Mouse (Mus musculus) embryonic facial prominence, embryonic 12.5 days (tissue): ENCODE data around the gene Mob2. TPM values are rescaled to one million over a fixed set of nuclear protein-coding genes. Genes with fewer than 3 reads are reported as not detected.

Experiments used
- ATAC-seq: fragments of 200-750 bp; cut with Nextera tagmentation; 2 replicates; pipeline ENCODE4 v1.8.0; 2017; ENCODE audit not compliant: insufficient number of reproducible peaks, insufficient read depth, low FRiP score, low TSS enrichment
- H3K27ac ChIP-seq: fragments of 300-500 bp; sonication (generic); 2 replicates; pipeline ENCODE4 v1.5.1; 2016; ENCODE audit warnings: mild to moderate bottlenecking
- H3K27me3 ChIP-seq: fragments of 300-500 bp; sonication (generic); 2 replicates; pipeline ENCODE4 v1.6.1; 2016; ENCODE audit warnings: mild to moderate bottlenecking, moderate library complexity
- H3K36me3 ChIP-seq: fragments of 300-500 bp; sonication (generic); 2 replicates; pipeline ENCODE4 v1.6.1; 2016; ENCODE audit warnings: mild to moderate bottlenecking
- H3K4me1 ChIP-seq: fragments of 300-500 bp; sonication (generic); 2 replicates; pipeline ENCODE4 v1.6.1; 2016
- H3K4me2 ChIP-seq: fragments of 300-500 bp; sonication (generic); replicated peaks from 2 replicates; pipeline ENCODE4 v1.6.1; 2016; ENCODE audit warnings: mild to moderate bottlenecking, moderate library complexity
- H3K4me3 ChIP-seq: fragments of 300-500 bp; sonication (generic); 2 replicates; pipeline ENCODE4 v1.5.1; 2016; ENCODE audit warnings: mild to moderate bottlenecking
- H3K9ac ChIP-seq: fragments of 300-500 bp; sonication (generic); 2 replicates; pipeline ENCODE4 v1.6.1; 2016; ENCODE audit warnings: mild to moderate bottlenecking, moderate library complexity
- H3K9me3 ChIP-seq: fragments of 300-500 bp; sonication (generic); 2 replicates; pipeline ENCODE4 v1.6.1; 2016; ENCODE audit warnings: mild to moderate bottlenecking, moderate library complexity
- WGBS: fragments of 180-500 bp; shearing (Covaris S2); methylation state at CpG from one replicate; pipeline ENCODE4 v1.1.7; 2016; 5-methylcytosine and 5-hydroxymethylcytosine counted together
- polyA plus RNA-seq: library from polyadenylated mRNA; unstranded; fragments of >200 nt; fragmentation: Nextera tagmentation; extraction: Ambion mirVana; gene quantifications from 2 replicates; pipeline ENCODE4 v1.2.1, GENCODE M21; 2016

Gene Mob2
- polyA plus RNA-seq, 1 experiment from 2014 or later = 56.8 TPM

DNA sequence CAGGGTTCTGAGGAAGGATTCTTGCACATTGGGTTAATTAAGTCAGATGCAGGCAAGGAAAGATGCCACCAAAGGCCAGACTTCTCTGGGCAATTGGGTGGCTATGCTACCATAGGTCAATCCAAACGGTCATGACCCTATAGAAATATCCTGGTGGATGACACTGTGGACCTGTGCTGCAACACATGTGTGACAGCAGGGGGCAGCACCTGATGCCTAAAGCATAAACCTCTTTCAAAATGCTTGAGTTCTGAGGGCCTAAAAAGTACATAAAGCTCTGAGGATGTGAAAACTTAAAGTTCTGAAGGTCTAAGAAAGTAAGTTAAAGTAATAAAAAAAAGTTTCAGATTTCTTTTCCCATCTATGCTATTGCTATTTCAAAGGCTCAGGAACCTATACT lies 44.3 kb downstream of the Mob2 start:
- no peak for ATAC-seq

DNA sequence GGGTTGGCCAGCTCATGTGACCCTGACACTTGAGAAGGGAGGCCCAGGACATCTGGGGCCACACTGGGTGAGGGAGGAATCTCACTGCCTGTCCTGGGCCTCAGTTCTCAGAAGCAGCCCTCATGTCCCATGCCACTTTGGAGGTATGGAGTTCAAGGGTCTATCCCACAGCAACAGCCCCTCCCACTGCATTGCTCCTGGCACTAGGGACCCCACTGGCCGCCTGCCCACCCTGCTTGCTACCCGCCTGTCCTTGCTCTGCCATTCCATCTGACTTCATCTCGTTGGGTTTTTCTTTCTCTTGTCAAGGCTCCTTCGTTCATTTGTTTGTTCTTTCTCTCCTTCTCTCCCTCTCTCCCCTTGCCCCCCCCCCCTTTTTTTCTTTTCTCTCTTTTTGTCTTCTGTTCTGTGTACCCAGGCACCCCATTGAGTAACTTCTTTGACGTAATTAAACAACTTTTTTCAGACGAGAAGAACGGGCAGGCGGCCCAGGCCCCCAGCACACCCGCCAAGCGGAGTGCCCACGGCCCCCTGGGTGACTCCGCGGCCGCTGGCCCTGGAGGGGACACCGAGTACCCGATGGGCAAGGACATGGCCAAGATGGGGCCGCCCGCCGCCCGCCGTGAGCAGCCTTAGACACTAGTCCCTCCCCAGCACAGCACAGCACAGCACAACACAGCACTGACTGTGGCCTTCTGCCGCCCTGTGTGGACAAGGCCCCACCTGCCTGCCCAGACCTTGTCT lies 59.1 kb downstream of the Mob2 start:
- H3K27me3 ChIP-seq = no peaks in the 10 kb centered on the region

More for the DNA sequence above, 44.3 kb downstream of the Mob2 start:
- Histone ChIP-seq H3K4me3 (no peak overlapping the region), H3K27me3 (no peaks in the 10 kb centered on the region), H3K9me3 (no peaks in the 10 kb centered on the region), H3K9ac (no peak overlapping the region), H3K4me2 (no peak overlapping the region), H3K4me1 (no peaks in the 10 kb centered on the region), H3K36me3 (peaks cover 14% of the 10 kb centered on the region; the same call in 1 of the 2 replicates), H3K27ac (no peak overlapping the region)
- 58% methylated on average over 1 of the region's 1 CpGs for WGBS

DNA sequence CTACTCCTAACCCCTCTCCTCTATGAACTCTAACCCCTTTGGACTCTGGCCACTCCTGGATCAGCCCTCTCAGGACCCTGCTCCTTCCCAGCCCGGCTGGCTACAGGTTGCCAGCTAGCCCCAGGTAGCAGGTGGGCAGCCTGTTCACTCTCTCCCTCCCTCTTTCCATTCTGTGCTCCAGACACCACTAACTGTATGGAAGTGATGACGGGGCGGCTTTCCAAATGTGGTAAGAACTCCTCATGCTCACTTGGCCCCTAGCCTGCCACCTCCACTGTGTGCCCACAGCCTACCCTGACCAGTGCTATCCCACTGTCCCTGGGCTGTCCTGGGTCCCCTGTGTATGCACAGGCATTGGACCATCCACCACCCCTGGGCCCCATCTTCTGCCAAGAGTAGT lies 60.2 kb downstream of the Mob2 start:
- Histone ChIP-seq H3K9me3 (no peaks in the 10 kb centered on the region), H3K27ac (no peak overlapping the region), H3K4me3 (no peak overlapping the region), H3K27me3 (no peaks in the 10 kb centered on the region), H3K4me2 (no peak overlapping the region), H3K9ac (no peak overlapping the region), H3K4me1 (no peaks in the 10 kb centered on the region), H3K36me3 (peaks cover 16% of the 10 kb centered on the region; the same call in 1 of the 2 replicates)
- WGBS = 87% methylated on average over 3 of the region's 3 CpGs
- no peak for ATAC-seq

More for the DNA sequence above, 59.1 kb downstream of the Mob2 start:
- Histone ChIP-seq H3K9me3 (no peaks in the 10 kb centered on the region), H3K36me3 (peaks cover 16% of the 10 kb centered on the region; the same call in 1 of the 2 replicates), H3K4me1 (no peaks in the 10 kb centered on the region), H3K9ac (no peak overlapping the region), H3K27ac (no peak overlapping the region), H3K4me2 (no peak overlapping the region), H3K4me3 (no peak overlapping the region)
- WGBS = 85% methylated on average over 22 of the region's 22 CpGs
- no peak for ATAC-seq

DNA sequence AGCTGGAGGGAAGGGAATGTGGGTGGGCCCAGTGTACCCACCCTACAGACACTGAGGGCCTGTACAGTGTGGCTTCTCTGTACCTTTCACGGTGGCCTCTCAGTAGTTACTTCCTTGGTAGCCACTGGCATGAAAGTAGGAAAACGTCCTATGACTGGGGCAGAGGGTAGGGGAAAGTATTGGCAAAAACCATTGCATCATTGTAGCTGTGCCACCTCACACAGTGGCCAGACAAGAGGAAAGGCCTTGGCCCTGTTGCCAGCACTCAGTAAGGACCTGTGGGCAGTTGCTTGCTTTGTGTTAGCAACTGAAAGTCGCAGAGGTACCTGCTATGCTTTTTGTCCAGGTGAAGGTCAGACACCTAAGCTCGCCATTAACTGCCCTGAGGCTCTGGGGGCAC lies 66.7 kb downstream of the Mob2 start:
- no peak for ATAC-seq
- Histone ChIP-seq H3K9me3 (no peaks in the 10 kb centered on the region), H3K36me3 (no peaks in the 10 kb centered on the region; the same call in 1 of the 2 replicates), H3K4me1 (no peaks in the 10 kb centered on the region), H3K4me3 (no peak overlapping the region), H3K4me2 (no peak overlapping the region), H3K9ac (no peak overlapping the region), H3K27ac (no peak overlapping the region), H3K27me3 (no peaks in the 10 kb centered on the region)
- WGBS = 82% methylated on average over 4 of the region's 4 CpGs

DNA sequence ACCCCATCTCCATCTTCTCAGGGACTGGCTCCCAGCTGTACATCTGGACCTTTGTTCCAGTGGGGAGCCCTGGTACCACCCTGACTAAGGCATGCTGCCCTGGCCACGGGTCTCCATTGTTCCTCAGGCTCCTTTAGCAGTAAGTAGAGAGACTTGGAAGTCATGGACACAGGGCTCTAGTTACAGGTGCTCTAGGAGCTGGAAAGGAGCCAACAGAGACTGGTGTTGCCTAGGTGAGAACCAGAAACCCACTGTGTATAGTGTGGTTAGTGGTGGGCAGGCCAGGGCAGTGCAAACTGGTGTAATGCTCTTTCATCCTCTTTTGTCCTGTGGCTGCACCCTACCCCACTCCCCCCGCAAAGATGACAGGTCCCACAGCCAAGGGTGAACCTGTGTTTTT lies 69.7 kb downstream of the Mob2 start:
- Histone ChIP-seq H3K27me3 (0 out of 2 replicates have a peak, but pooled peaks cover 3% of the 10 kb centered on the region), H3K9ac (no peak overlapping the region), H3K4me3 (no peak overlapping the region), H3K4me1 (no peaks in the 10 kb centered on the region), H3K36me3 (no peaks in the 10 kb centered on the region; the same call in 1 of the 2 replicates), H3K27ac (no peak overlapping the region), H3K4me2 (no peak overlapping the region), H3K9me3 (no peaks in the 10 kb centered on the region)
- ATAC-seq = no peak
- WGBS = 79% methylated on average over 2 of the region's 2 CpGs

DNA sequence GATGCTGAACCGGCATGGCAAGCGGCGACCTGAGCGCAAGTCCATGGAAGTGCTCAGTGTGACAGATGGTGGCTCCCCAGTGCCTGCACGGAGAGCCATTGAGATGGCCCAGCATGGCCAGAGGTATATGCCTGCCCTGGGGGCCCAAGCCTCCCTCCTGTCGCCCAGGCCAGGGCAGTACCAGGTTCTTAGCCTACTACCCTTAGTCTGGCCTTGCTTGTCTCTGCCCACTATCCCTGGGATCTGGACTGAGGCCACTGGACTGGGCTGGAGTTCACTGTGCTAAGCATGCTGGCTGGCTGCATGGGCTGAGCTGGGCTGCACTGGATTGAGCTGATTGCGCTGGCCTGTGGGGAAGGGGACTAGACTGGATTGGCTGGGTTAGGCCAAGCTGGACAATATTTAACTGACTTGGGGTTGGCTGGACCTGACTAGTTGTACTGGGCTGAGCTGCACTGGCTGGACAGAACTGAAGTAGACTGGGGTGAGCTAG lies 72.5 kb downstream of the Mob2 start:
- H3K27ac ChIP-seq = no peak overlapping the region
- 0 out of 2 replicates have a peak, but pooled peaks cover 3% of the 10 kb centered on the region for H3K27me3 ChIP-seq
- H3K9ac ChIP-seq = no peak overlapping the region
- 79% methylated on average over 7 of the region's 7 CpGs for WGBS
- H3K9me3 ChIP-seq = no peaks in the 10 kb centered on the region
- no peak overlapping the region for H3K4me2 ChIP-seq
- H3K4me1 ChIP-seq = no peaks in the 10 kb centered on the region
- ATAC-seq = no peak
- no peaks in the 10 kb centered on the region for H3K36me3 ChIP-seq
- no peak overlapping the region for H3K4me3 ChIP-seq

DNA sequence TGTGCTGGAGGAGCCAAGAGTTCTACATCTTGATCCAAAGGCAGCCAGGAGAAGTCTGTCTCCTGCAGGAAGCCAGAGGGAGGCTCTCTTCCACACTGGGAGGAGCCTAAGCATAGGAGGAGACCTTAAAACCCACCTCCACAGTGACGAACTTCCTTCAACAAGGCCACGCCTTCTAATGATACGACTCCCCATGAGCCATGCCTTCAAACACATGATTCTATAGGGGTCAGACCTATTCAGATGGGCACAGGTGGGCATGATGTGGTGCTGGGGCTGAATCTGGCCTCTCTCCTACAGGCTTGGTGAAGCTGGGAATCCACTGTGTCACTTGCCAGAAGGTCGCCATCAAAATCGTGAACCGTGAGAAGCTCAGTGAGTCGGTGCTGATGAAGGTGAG lies 79.6 kb downstream of the Mob2 start:
- H3K36me3 ChIP-seq = no peaks in the 10 kb centered on the region
- no peak for ATAC-seq

DNA sequence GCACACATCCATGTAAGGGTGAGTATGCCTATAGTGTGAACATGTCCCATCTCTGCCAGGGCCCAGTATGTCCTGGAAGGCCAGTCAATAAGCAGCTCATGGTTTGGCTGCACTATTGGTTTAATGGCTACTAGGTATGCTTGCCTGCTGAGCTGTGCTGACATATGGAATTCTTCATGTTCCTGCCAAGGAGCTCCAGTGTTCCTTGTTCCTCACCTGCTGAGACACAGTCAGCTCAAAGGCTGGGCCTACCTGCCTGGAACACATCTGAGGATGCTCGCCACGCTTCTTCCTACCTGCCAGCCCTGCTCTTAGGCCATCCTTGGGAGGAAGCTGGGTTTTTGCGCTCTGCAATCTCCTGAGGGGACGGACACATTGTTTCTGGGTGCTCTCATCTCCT lies 81.6 kb downstream of the Mob2 start:
- H3K4me3 ChIP-seq = no peak overlapping the region
- no peak overlapping the region for H3K9ac ChIP-seq
- H3K27me3 ChIP-seq = no peaks in the 10 kb centered on the region
- H3K36me3 ChIP-seq = no peaks in the 10 kb centered on the region
- H3K4me2 ChIP-seq = no peak overlapping the region
- H3K27ac ChIP-seq = no peak overlapping the region
- WGBS = 83% methylated on average over 4 of the region's 4 CpGs
- no peaks in the 10 kb centered on the region for H3K4me1 ChIP-seq
- H3K9me3 ChIP-seq = no peaks in the 10 kb centered on the region
- no peak for ATAC-seq

More for the DNA sequence above, 79.6 kb downstream of the Mob2 start:
- H3K4me1 ChIP-seq = no peaks in the 10 kb centered on the region
- 94% methylated on average over 7 of the region's 7 CpGs for WGBS
- no peaks in the 10 kb centered on the region for H3K27me3 ChIP-seq
- no peak overlapping the region for H3K4me3 ChIP-seq
- no peak overlapping the region for H3K4me2 ChIP-seq
- H3K9ac ChIP-seq = no peak overlapping the region
- no peaks in the 10 kb centered on the region for H3K9me3 ChIP-seq
- H3K27ac ChIP-seq = no peak overlapping the region

DNA sequence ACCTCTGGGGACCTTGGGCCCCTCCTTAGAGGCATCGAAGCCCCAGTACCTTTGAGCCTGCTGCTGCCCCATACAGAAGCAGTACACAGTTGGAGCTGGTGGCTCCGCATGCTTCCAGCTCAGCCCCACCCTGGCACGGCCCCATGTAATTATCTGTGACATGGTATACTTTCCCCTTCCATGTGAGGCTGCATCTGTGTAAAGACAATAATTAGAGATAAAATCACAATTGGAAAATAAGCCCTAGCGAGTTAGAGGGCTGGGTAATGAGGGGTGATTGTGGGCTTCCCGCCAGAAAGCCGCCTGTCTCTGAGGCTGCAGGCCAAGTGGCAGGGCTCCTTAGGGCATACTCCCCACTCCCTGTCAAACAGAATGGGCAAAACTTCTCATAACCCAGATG lies 82.9 kb downstream of the Mob2 start:
- Histone ChIP-seq H3K4me2 (no peak overlapping the region), H3K27ac (no peak overlapping the region), H3K9me3 (no peaks in the 10 kb centered on the region), H3K4me1 (no peaks in the 10 kb centered on the region), H3K4me3 (no peak overlapping the region), H3K27me3 (no peaks in the 10 kb centered on the region), H3K36me3 (no peaks in the 10 kb centered on the region), H3K9ac (no peak overlapping the region)
- WGBS = 77% methylated on average over 6 of the region's 6 CpGs
- ATAC-seq = no peak

DNA sequence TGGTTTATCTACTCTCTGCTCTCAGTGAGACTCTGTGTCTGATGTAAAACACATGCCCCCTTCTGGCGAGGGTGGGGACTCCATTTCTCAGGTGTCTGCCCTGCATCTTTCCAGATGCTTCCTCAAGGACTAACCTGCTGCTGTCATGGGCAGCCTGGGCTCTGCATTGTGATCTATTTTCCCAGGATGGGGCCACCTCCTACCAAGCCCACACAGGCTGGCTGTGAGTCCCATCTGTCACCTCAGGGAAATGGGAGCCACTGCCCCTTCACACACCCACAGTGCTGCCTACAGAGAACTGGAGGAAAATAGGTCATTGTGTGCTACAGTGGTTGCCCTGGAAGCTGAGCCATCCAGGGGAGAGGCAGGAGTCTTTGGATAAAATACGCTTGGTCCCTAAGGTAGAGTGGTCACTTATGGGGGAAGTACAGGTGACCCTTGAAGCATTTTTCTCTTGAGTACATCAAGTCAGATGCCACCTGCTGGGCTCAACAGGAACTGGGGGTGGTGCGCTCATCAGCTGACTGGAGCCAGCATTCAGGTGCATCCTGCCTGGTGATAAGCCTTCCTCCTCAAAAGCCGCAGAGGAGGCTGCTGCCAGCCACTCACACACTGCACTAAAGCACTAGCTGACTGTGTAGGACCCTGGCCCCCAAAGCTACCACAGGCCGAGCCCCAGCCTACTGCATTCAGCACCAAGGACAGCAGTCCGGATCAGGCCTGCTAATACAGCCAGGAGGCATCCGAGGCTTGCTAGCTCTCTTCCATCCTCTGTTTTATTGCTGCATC lies 87.8 kb downstream of the Mob2 start:
- H3K9ac ChIP-seq = no peak overlapping the region
- no peak overlapping the region for H3K4me3 ChIP-seq
- H3K27ac ChIP-seq = no peak overlapping the region
- WGBS = 25% methylated on average over 7 of the region's 7 CpGs
- H3K36me3 ChIP-seq = no peaks in the 10 kb centered on the region
- H3K9me3 ChIP-seq = no peaks in the 10 kb centered on the region
- no peak overlapping the region for H3K4me2 ChIP-seq
- H3K4me1 ChIP-seq = no peaks in the 10 kb centered on the region
- no peak for ATAC-seq
- no peaks in the 10 kb centered on the region for H3K27me3 ChIP-seq

DNA sequence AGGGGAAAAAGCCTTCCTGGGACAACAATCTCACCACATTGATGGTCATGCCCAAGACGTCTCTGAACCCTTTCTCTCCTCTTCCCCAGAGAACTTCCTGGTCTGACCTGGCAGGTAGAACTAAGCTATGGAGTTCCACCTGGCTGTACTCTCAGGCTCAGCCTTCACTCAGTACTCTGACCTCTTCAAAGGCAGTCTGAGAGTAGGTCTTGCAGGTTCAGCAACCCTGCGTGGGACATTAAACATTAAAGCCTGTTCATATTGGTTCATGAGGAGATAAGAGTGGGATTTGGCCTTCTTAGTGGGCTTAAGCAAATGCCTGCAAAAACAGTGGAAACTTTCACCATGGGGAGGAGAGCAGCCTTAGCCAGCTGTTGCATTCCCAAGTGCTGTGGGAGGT lies 94.6 kb downstream of the Mob2 start:
- Histone ChIP-seq H3K4me3 (no peak overlapping the region), H3K36me3 (no peaks in the 10 kb centered on the region), H3K4me2 (no peak overlapping the region), H3K9ac (no peak overlapping the region), H3K27ac (no peak overlapping the region), H3K4me1 (no peaks in the 10 kb centered on the region), H3K27me3 (no peaks in the 10 kb centered on the region), H3K9me3 (no peaks in the 10 kb centered on the region)
- ATAC-seq = no peak
- WGBS = 83% methylated on average over 2 of the region's 2 CpGs

DNA sequence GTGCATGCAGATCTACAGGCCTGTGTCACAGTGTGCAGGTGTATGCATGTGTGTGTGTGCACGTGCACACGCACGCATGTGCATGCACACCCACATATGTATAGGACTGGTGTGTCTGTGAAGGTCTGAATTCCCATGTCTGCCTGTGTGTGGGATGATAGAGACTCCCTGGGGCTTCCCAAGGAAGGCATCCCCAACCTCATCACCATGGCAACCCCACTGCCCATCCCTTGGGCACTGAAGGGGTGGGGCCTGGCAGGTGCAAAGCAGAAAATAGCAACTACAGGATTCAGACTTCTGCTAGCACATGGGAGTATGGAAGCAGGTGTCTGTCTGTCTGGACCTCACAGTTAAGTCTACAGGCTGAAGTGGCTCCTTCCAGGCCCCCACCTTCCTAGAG lies 98.3 kb downstream of the Mob2 start:
- Histone ChIP-seq H3K9ac (no peak overlapping the region), H3K27ac (no peak overlapping the region), H3K9me3 (no peaks in the 10 kb centered on the region), H3K4me3 (no peak overlapping the region), H3K27me3 (no peaks in the 10 kb centered on the region), H3K36me3 (no peaks in the 10 kb centered on the region), H3K4me2 (no peak overlapping the region), H3K4me1 (no peaks in the 10 kb centered on the region)
- ATAC-seq = no peak
- 85% methylated on average over 3 of the region's 3 CpGs for WGBS
